Mouse (Mus musculus): ENCODE measurements around the gene Nucb1. TPM values are rescaled to one million over a fixed set of nuclear protein-coding genes. Genes with fewer than 3 reads are reported as not detected.
"Not testable (repeated sequence)": the region's sequence is repeated elsewhere in the genome, so short reads cannot be mapped to it uniquely, and the experiment has no call there.

Gene Nucb1
- total RNA-seq, 2 experiments from 2014 or later = 97.1 to 109 TPM

- DNase-seq (ENCODE audit: low spot score in 2 of 2) = no peak
Measured at GRCm38 (mm10) chr7:45463987-45464778, 46.0 kb downstream of the Nucb1 start.

GRCm38 (mm10) chr7:45462868-45463267 lies 47.3 kb downstream of the Nucb1 start:
- not testable (repeated sequence) for DNase-seq (ENCODE audit: low spot score in 2 of 2)

GRCm38 (mm10) chr7:45462325-45462724 lies 47.9 kb downstream of the Nucb1 start:
- no peak for DNase-seq (ENCODE audit: low spot score in 2 of 2)

- no peak for DNase-seq (ENCODE audit: low spot score in 2 of 2)
Measured at GRCm38 (mm10) chr7:45461781-45462180, 48.4 kb downstream of the Nucb1 start.

GRCm38 (mm10) chr7:45461326-45461725 lies 48.9 kb downstream of the Nucb1 start:
- no peak for DNase-seq (ENCODE audit: low spot score in 2 of 2)

- no peak for DNase-seq (ENCODE audit: low spot score in 2 of 2)
Measured at GRCm38 (mm10) chr7:45460860-45461314, 49.3 kb downstream of the Nucb1 start.

GRCm38 (mm10) chr7:45460377-45460776 lies 49.8 kb downstream of the Nucb1 start:
- DNase-seq (ENCODE audit: low spot score in 2 of 2) = no peak

GRCm38 (mm10) chr7:45459564-45460140 lies 50.6 kb downstream of the Nucb1 start, which contains the start of gene Ftl1:
TSS of gene Ftl1 (minus strand) at chr7:45459884.
- peak; percentile 95 to 99 for DNase-seq (ENCODE audit: low spot score in 2 of 2)

- DNase-seq (ENCODE audit: low spot score in 2 of 2) = peak; percentile 78 to 85
Measured at GRCm38 (mm10) chr7:45458748-45459563, 51.2 kb downstream of the Nucb1 start.

- DNase-seq (ENCODE audit: low spot score in 2 of 2) = peak in 1 of 2 experiments; percentile 71
Measured at GRCm38 (mm10) chr7:45457204-45458060, 52.8 kb downstream of the Nucb1 start.

GRCm38 (mm10) chr7:45456721-45457203 lies 53.4 kb downstream of the Nucb1 start:
- DNase-seq (ENCODE audit: low spot score in 2 of 2) = no peak

- no peak for DNase-seq (ENCODE audit: low spot score in 2 of 2)
Measured at GRCm38 (mm10) chr7:45455932-45456696, 54.1 kb downstream of the Nucb1 start.

- no peak for DNase-seq (ENCODE audit: low spot score in 2 of 2)
Measured at GRCm38 (mm10) chr7:45454971-45455370, 55.2 kb downstream of the Nucb1 start.

GRCm38 (mm10) chr7:45451344-45451982 lies 58.7 kb downstream of the Nucb1 start:
- peak; percentile 82 to 85 for DNase-seq (ENCODE audit: low spot score in 2 of 2)

GRCm38 (mm10) chr7:45449974-45450373 lies 60.2 kb downstream of the Nucb1 start:
- no peak for DNase-seq (ENCODE audit: low spot score in 2 of 2)

- DNase-seq (ENCODE audit: low spot score in 2 of 2) = no peak
Measured at GRCm38 (mm10) chr7:45447325-45447990, 62.7 kb downstream of the Nucb1 start.

- no peak for DNase-seq (ENCODE audit: low spot score in 2 of 2)
Measured at GRCm38 (mm10) chr7:45446589-45446988, 63.6 kb downstream of the Nucb1 start.

GRCm38 (mm10) chr7:45443526-45444420 lies 66.4 kb downstream of the Nucb1 start:
- DNase-seq (ENCODE audit: low spot score in 2 of 2) = no peak

All from layer of hippocampus, postnatal 14 days (tissue).